Mouse (Mus musculus): ENCODE data around the gene Krit1. TPM values are rescaled to one million over a fixed set of nuclear protein-coding genes. Genes with fewer than 3 reads are reported as not detected.
"Not testable (repeated sequence)": the region's sequence is repeated elsewhere in the genome, so short reads cannot be mapped to it uniquely, and the experiment has no call there.

The Krit1 gene
- polyA plus RNA-seq, 1 experiment = 14.9 TPM

DNA sequence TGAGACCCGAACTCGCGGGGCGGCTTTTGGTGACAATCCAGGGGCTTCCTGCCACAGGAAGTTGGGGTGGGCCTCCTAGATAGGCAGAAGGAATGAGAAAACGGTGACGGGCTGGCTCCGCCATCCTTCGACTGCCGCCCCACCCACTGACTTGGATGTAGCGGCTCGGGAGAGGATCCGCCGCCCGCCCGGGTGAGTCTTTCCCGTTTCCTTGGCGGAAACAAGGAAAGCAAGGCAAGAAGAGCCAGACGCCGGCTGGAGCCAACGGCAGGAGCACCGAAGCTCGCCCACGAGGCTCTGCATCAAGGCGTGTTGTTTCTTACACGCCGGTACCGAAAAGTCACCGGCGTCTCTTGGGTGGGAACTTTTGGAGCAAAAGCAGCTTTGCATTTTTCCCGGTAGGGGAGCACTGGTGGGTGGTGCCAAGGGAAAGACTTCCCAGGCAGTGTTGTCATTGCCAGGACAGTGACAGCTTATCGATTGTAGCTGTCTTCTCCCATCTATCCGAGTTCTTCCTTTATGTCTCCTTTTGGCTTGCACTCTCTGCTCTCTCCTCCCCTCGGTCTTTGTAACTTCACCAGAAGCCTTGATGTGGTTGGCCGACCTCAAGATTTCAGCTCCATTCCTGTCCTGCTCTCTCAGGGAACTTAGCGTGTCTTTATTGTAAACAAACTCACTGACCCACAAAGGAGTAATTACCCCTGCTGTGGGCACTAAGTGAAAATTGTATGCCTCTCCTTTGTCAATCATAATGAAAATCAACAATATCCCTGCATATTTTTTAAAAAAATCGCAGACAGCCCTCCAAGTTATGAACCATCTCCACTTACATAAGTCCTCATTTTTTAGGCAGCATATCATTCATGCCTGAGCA, 545 bp downstream of the Krit1 start:
- peaks cover 4% of the 10 kb centered on the region for H3K4me1 ChIP-seq (ENCODE audit: control insufficient read depth, insufficient read depth, insufficient read length, low read length)
- peak overlapping the region; percentile 93 for H3K4me3 ChIP-seq (ENCODE audit: insufficient read depth, low read depth, low read length)
- peak overlapping the region; percentile 73 for H3K27ac ChIP-seq (replicated peaks; ENCODE audit: low read depth, low read length)

GRCm38 (mm10) chr5:3808472-3808871, 5.5 kb downstream of the Krit1 start:
- Histone ChIP-seq H3K27ac (replicated peaks; ENCODE audit: low read depth, low read length) (no peak overlapping the region), H3K4me3 (ENCODE audit: insufficient read depth, low read depth, low read length) (no peak overlapping the region), H3K4me1 (ENCODE audit: control insufficient read depth, insufficient read depth, insufficient read length, low read length) (peaks cover 2% of the 10 kb centered on the region)

DNA sequence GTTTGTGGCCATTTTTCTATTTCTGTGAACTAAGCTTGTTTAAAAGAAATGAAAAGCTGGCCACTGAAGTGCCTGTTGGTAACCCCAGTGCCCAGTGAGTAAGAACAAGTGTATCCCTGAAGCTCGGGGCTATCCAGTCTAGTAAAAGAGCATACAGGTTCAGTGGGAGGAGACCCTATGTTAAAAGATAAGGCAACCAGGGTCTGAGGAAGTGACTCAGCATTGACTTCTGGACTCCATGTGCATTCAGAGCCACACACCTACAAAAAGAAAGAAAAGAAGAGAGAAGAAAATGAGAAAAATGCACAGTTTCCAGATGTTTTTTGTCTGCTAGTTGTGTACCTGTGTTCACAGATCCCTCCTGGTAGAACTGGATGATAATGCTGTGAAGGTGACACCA, 31.1 kb downstream of the Krit1 start:
- no peak overlapping the region for H3K27ac ChIP-seq (replicated peaks; ENCODE audit: low read depth, low read length)
- H3K4me1 ChIP-seq (ENCODE audit: control insufficient read depth, insufficient read depth, insufficient read length, low read length) = no peaks in the 10 kb centered on the region
- H3K4me3 ChIP-seq (ENCODE audit: insufficient read depth, low read depth, low read length) = no peak overlapping the region

- Histone ChIP-seq H3K27ac (replicated peaks; ENCODE audit: low read depth, low read length) (no peak within 1 kb of the TSS), H3K4me3 (ENCODE audit: insufficient read depth, low read depth, low read length) (no peak within 1 kb of the TSS), H3K4me1 (ENCODE audit: control insufficient read depth, insufficient read depth, insufficient read length, low read length) (no peaks in the 10 kb centered on the region)
These were observed 42.0 kb downstream of the Krit1 start, which contains the start of gene Lrrd1 for GRCm38 (mm10) chr5:3845026-3845425. Gene Lrrd1 (plus strand): TSS chr5:3845173.

GRCm38 (mm10) chr5:3870161-3870560, 67.2 kb downstream of the Krit1 start:
- Histone ChIP-seq H3K4me1 (ENCODE audit: control insufficient read depth, insufficient read depth, insufficient read length, low read length) (no peaks in the 10 kb centered on the region), H3K4me3 (ENCODE audit: insufficient read depth, low read depth, low read length) (no peak overlapping the region), H3K27ac (replicated peaks; ENCODE audit: low read depth, low read length) (no peak overlapping the region)

- no peaks in the 10 kb centered on the region for H3K4me1 ChIP-seq (ENCODE audit: control insufficient read depth, insufficient read depth, insufficient read length, low read length)
- H3K27ac ChIP-seq (replicated peaks; ENCODE audit: low read depth, low read length) = no peak overlapping the region
- no peak overlapping the region for H3K4me3 ChIP-seq (ENCODE audit: insufficient read depth, low read depth, low read length)
These were observed 69.4 kb downstream of the Krit1 start for GRCm38 (mm10) chr5:3872348-3872747.

GRCm38 (mm10) chr5:3873485-3873884, 70.5 kb downstream of the Krit1 start:
- Histone ChIP-seq H3K4me3 (ENCODE audit: insufficient read depth, low read depth, low read length) (no peak overlapping the region), H3K27ac (replicated peaks; ENCODE audit: low read depth, low read length) (no peak overlapping the region), H3K4me1 (ENCODE audit: control insufficient read depth, insufficient read depth, insufficient read length, low read length) (no peaks in the 10 kb centered on the region)

DNA sequence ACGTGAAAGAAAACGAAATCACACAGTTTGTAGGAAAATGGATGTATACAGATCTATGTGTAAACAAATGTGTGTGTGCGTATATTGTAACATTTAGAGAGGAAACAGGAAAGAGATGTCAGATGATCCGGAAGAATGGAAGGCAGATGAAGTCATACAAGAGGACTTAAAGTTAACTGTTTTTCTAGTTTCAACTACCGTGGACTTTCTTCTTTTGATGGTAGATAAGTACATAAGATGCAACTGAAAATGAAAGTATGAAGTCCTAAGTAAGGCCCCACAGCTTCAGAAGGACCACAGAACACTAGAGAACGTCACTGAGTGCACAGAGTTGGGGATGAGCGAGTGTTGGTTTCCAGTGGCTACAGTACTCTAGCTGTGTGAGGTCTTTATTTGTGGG, 83.9 kb downstream of the Krit1 start:
- H3K4me1 ChIP-seq (ENCODE audit: control insufficient read depth, insufficient read depth, insufficient read length, low read length); H3K27ac ChIP-seq (replicated peaks; ENCODE audit: low read depth, low read length); H3K4me3 ChIP-seq (ENCODE audit: insufficient read depth, low read depth, low read length): not testable (repeated sequence)

DNA sequence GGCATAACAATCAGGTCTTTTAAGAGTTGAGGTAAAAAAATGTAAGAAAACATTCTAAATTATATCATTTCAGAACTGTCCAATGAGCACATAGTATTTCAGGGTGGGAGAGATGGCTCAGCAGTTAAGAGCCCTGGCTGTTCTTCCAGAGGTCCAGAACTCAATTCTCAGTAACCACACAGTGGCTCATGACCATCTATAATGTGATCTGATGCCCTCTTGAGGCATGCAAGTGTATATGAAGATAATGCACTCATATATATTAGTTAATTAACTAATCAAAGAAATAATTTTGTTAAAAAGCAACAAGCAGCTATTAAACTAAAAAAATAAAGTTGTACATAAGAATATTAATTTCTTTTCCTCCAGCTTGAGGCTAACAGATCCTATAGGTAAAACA, 86.2 kb downstream of the Krit1 start:
- Histone ChIP-seq H3K27ac (replicated peaks; ENCODE audit: low read depth, low read length) (no peak overlapping the region), H3K4me1 (ENCODE audit: control insufficient read depth, insufficient read depth, insufficient read length, low read length) (no peaks in the 10 kb centered on the region), H3K4me3 (ENCODE audit: insufficient read depth, low read depth, low read length) (no peak overlapping the region)

DNA sequence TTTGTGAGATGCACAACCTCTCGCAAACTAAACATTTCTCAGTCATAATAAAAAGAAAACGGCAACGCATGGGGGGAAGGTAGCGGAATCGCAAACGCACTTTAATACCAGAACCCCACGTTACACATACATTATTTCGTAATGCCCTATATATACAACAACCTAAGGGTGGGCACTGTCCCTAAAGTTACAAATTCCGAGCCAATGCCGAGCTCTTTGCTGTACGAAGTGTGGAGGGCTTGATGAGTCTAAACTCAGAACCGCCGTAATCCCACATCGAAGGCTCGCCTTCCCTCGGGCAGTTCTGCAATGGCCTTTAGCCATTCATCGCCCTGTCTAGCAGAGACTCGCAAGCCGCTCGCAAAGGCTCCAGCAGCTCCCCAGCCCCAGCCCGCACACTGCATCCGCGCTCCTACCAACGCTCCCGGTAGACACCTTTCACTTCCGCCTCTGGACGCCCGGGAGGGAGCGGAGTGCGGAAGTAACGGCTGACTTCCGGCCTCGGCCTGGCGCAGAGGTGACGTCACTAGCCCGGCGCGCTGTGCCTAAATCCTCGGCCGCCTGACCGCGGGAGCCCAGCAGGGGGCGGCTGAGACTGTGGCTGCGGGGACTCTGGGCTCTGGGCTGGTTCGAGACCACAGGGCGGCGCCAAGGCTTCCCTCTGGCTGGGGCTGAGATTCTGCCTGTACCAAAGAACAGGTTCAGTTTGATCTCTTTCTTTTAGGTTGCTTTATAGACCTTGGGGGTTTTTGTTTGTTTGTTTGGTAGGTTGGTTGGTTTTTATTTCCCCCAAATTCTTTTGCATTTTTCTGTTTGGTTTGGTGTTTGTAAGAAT, 90.7 kb downstream of the Krit1 start, which contains the start of gene Mterf1a:
Gene Mterf1a (minus strand): TSS at position 475 of the 835 bp plus-strand sequence.
- H3K27ac ChIP-seq (replicated peaks; ENCODE audit: low read depth, low read length); H3K4me1 ChIP-seq (ENCODE audit: control insufficient read depth, insufficient read depth, insufficient read length, low read length): not testable (repeated sequence)
- H3K4me3 ChIP-seq (ENCODE audit: insufficient read depth, low read depth, low read length) = peak within 1 kb of the TSS; percentile 55

DNA sequence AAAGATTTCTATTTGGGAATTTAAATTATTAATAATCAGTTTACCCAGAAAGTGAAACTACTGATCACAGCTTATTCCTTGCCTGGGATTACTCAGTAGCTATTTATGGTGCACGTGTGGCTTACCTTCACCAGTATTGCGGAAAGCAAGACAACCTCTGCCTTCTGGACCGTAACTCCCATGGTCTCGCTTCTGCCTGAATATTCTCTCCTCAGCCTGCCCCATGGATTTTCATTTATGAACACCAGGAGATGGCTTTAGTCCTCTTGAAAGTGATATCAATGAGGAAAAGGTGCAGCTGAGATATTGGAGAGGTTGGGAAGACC, 91.3 kb downstream of the Krit1 start:
- H3K4me1 ChIP-seq (ENCODE audit: control insufficient read depth, insufficient read depth, insufficient read length, low read length); H3K27ac ChIP-seq (replicated peaks; ENCODE audit: low read depth, low read length); H3K4me3 ChIP-seq (ENCODE audit: insufficient read depth, low read depth, low read length): not testable (repeated sequence)

Other genes with a start within 250 kb of the Krit1 start
- gene 1700109H08Rik, start 231.6 kb upstream of the Krit1 start, polyA plus RNA-seq (2012; ENCODE audit: insufficient read depth, insufficient read length, missing spikeins) = 1.9 TPM in 1 of 2 replicates, not detected in the other
- 13.8 and 17.3 TPM in 2 replicates for gene Pex1, start 207.1 kb upstream of the Krit1 start, polyA plus RNA-seq (2012; ENCODE audit: insufficient read depth, insufficient read length, missing spikeins)
- gene Rbm48, start 206.6 kb upstream of the Krit1 start, polyA plus RNA-seq (2012; ENCODE audit: insufficient read depth, insufficient read length, missing spikeins) = 3.9 and 4.3 TPM in 2 replicates
- gene Tmbim7, start 152.0 kb upstream of the Krit1 start, polyA plus RNA-seq (2012; ENCODE audit: insufficient read depth, insufficient read length, missing spikeins) = not detected in 2 replicates
- 141 and 230 TPM in 2 replicates for gene Gatad1, start 146.0 kb upstream of the Krit1 start, polyA plus RNA-seq (2012; ENCODE audit: insufficient read depth, insufficient read length, missing spikeins)
- 12.6 TPM in 2 replicates for gene Ankib1, start 259 bp upstream of the Krit1 start, polyA plus RNA-seq (2012; ENCODE audit: insufficient read depth, insufficient read length, missing spikeins)
- not detected in 2 replicates for gene Lrrd1, start 42.0 kb downstream of the Krit1 start, polyA plus RNA-seq (2012; ENCODE audit: insufficient read depth, insufficient read length, missing spikeins)
- 4.3 and 4.5 TPM in 2 replicates for gene Mterf1a, start 90.7 kb downstream of the Krit1 start, polyA plus RNA-seq (2012; ENCODE audit: insufficient read depth, insufficient read length, missing spikeins)
- gene Akap9, start 124.9 kb downstream of the Krit1 start, polyA plus RNA-seq (2012; ENCODE audit: insufficient read depth, insufficient read length, missing spikeins) = 28.0 and 31.0 TPM in 2 replicates